Mouse (Mus musculus) myocyte (in vitro differentiated cells): ENCODE results near the gene Sfxn1.

Experiments
- CEBPB ChIP-seq: IDR thresholded peaks from 2 replicates; pipeline ENCODE4 v1.6.1; 2011; ENCODE audit warnings: mild to moderate bottlenecking, moderate library complexity; ENCODE audit not compliant: poor library complexity, insufficient read depth, severe bottlenecking
- E2F4 ChIP-seq: IDR thresholded peaks from one replicate; pipeline ENCODE4 v1.6.1; 2011; ENCODE audit warnings: mild to moderate bottlenecking, control low read depth, moderate library complexity; ENCODE audit not compliant: insufficient read depth
- MAX ChIP-seq: IDR thresholded peaks from one replicate; pipeline ENCODE4 v1.6.1; 2011; ENCODE audit warnings: low read depth, mild to moderate bottlenecking, control low read depth
- MYOD1 ChIP-seq, 3 experiments: IDR thresholded peaks; one replicate each; pipeline ENCODE4 v1.6.1; 2011; ENCODE audit warnings: control low read depth in 2 of 3, low read depth in 2 of 3, mild to moderate bottlenecking in 2 of 3, moderate library complexity in 1 of 3; ENCODE audit not compliant: insufficient read length in 2 of 3, control insufficient read depth in 1 of 3
- MYOG ChIP-seq, 3 experiments: IDR thresholded peaks; one replicate each; pipeline ENCODE4 v1.6.1; 2011; ENCODE audit warnings: control low read depth in 2 of 3, low read depth in 2 of 3, mild to moderate bottlenecking in 2 of 3; ENCODE audit not compliant: insufficient read length in 2 of 3, control insufficient read depth in 1 of 3, insufficient read depth in 1 of 3
- POLR2A ChIP-seq: IDR thresholded peaks from one replicate; pipeline ENCODE4 v1.6.1; 2011; ENCODE audit warnings: low read depth, mild to moderate bottlenecking, control low read depth, moderate library complexity; ENCODE audit not compliant: insufficient read length
- POLR2AphosphoS2 ChIP-seq: IDR thresholded peaks from one replicate; pipeline ENCODE4 v1.6.1; 2011; ENCODE audit warnings: low read depth, control low read depth; ENCODE audit not compliant: insufficient read length
- REST ChIP-seq: IDR thresholded peaks from one replicate; pipeline ENCODE4 v1.6.1; 2011; ENCODE audit warnings: mild to moderate bottlenecking, control low read depth, moderate library complexity; ENCODE audit not compliant: insufficient read depth, insufficient read length
- SRF ChIP-seq: IDR thresholded peaks from one replicate; pipeline ENCODE4 v1.6.1; 2011; ENCODE audit warnings: low read depth; ENCODE audit not compliant: control insufficient read depth, insufficient read length
- TCF12 ChIP-seq: IDR thresholded peaks from one replicate; pipeline ENCODE4 v1.6.1; 2011; ENCODE audit warnings: mild to moderate bottlenecking, control low read depth; ENCODE audit not compliant: poor library complexity, insufficient read depth, severe bottlenecking
- USF1 ChIP-seq: IDR thresholded peaks from one replicate; pipeline ENCODE4 v1.6.1; 2011; ENCODE audit warnings: low read depth, mild to moderate bottlenecking, control low read depth, moderate library complexity

DNA sequence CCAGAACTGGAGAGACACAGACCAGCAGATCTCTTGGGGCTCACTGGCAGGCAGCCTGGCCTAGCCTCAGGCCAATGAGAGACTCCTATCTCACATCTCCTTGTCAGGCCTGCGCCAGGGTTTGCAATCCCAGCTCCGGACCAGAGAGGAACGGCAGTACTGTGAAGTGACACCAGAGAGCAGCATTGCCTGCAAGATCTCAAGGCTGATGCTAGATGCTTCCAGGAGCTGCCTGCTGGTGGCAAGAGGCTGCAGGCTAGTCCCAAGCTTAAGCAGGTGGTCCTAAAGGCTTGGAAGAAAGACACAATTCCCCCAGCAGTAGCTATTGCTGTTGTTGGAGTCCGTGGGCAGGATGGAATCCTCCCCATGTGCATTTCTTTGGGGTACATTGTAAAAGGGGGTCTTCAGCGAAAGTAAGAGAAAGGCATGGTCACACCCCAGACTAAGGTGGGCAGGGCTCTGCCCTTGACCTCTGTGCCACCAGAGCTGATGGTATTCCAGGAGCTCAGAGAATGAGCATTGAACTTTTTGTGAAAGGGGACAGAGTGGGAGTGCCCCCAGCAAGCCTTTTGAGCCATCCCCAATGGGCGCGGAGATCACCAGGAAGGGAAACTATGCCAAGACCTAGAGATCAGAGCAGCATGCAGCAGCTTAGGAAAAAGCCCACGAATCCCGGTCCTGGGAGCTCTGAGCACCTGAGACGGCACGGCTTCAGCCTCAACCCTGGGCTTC is 42.3 kb downstream of the Sfxn1 start:
- no peak for TF ChIP-seq POLR2AphosphoS2
- no peak for TF ChIP-seq MAX
- no peak for TF ChIP-seq POLR2A
- TF ChIP-seq E2F4: no peak
- no peak for TF ChIP-seq CEBPB
- no peak for TF ChIP-seq MYOG (IDR thresholded peaks at IDR 0.05; ENCODE audit: control insufficient read depth in 1 of 3, insufficient read depth in 1 of 3, insufficient read length in 2 of 3, low read depth in 2 of 3)
- TF ChIP-seq SRF: no peak
- no peak for TF ChIP-seq USF1
- TF ChIP-seq REST: no peak
- TF ChIP-seq TCF12: no peak
- TF ChIP-seq MYOD1 (IDR thresholded peaks at IDR 0.05; ENCODE audit: control insufficient read depth in 1 of 3, insufficient read length in 2 of 3, low read depth in 2 of 3): no peak
